Comparison of ENCODE assay signal across 8 mouse cellular contexts in genomic region chr9:65162711-65163639, GRCm38 (mm10). TPM values are rescaled to one million over a fixed set of nuclear protein-coding genes. Genes with fewer than 3 reads are reported as not detected.
DNase-seq lines count a peak whose midpoint lies in the region; ATAC-seq and TF ChIP-seq lines count a peak whose summit lies in the region.

No protein-coding gene starts in this region.

- WGBS in heart, adult 2 months = 4% methylated on average over 66 of the region's 69 CpGs
- 3% methylated on average over 67 of the region's 69 CpGs for WGBS in intestine, embryonic 15.5 days
- WGBS in midbrain, embryonic 16.5 days = under 1% methylated on average over 59 of the region's 69 CpGs

- no peaks in the 10 kb centered on the region for H3K79me2 ChIP-seq in heart, adult 2 months (replicated peaks; ENCODE audit: control insufficient read depth, insufficient read depth, low read length)

- TF ChIP-seq EP300 in heart, adult 2 months (IDR thresholded peaks at IDR 0.05; ENCODE audit: insufficient read depth, low read depth, low read length) = no peak

- TF ChIP-seq POLR2A in heart, adult 2 months (IDR thresholded peaks at IDR 0.05; ENCODE audit: insufficient read depth, low read depth, low read length) = no peak

- no peak for TF ChIP-seq CTCF in heart, adult 2 months (IDR thresholded peaks at IDR 0.05)
- no peak for TF ChIP-seq CTCF in E14TG2a.4 (conservative IDR thresholded peaks at IDR 0.05; ENCODE audit: low read length)

- peaks cover 9% of the 10 kb centered on the region; the same call in 1 of the 2 replicates for H3K27me3 ChIP-seq in heart, adult 2 months (ENCODE audit: control insufficient read depth, insufficient read depth, low read length)
- H3K27me3 ChIP-seq in E14TG2a.4 (ENCODE audit: insufficient read depth, low read length) = peaks cover 55% of the 10 kb centered on the region
- H3K27me3 ChIP-seq in intestine, embryonic 15.5 days (replicated peaks) = peaks cover 18% of the 10 kb centered on the region
- H3K27me3 ChIP-seq in midbrain, embryonic 16.5 days (ENCODE audit: control insufficient read depth, insufficient read depth, low read depth, low read length) = no peaks in the 10 kb centered on the region

- H3K36me3 ChIP-seq in heart, adult 2 months (ENCODE audit: control insufficient read depth, insufficient read depth, low read length) = no peaks in the 10 kb centered on the region
- H3K36me3 ChIP-seq in E14TG2a.4 (ENCODE audit: insufficient read depth, low read length) = no peaks in the 10 kb centered on the region
- H3K36me3 ChIP-seq in intestine, embryonic 15.5 days = no peaks in the 10 kb centered on the region
- no peaks in the 10 kb centered on the region for H3K36me3 ChIP-seq in midbrain, embryonic 16.5 days (ENCODE audit: control insufficient read depth, insufficient read depth, low read length)

- DNase-seq in heart, adult 2 months = no peak
- no peak for DNase-seq in heart, postnatal 4 days
- peak; percentile 92 for DNase-seq in embryo, embryonic 11 days
- no peak for DNase-seq in B cell, adult 2 months
- no peak for DNase-seq in gastrocnemius, adult 8-10 months (ENCODE audit: low spot score in 2 of 2)

- intact Hi-C loops in heart, adult 2 months (cut with DNase I) = no loop called here

- no peaks in the 10 kb centered on the region for H3K4me1 ChIP-seq in heart, adult 2 months (ENCODE audit: control insufficient read depth, insufficient read depth, low read length)
- H3K4me1 ChIP-seq in E14TG2a.4 (replicated peaks; ENCODE audit: low read depth, low read length) = peaks cover 78% of the 10 kb centered on the region
- H3K4me1 ChIP-seq in intestine, embryonic 15.5 days (replicated peaks) = peaks cover 14% of the 10 kb centered on the region
- peaks cover 25% of the 10 kb centered on the region for H3K4me1 ChIP-seq in midbrain, embryonic 16.5 days (ENCODE audit: control insufficient read depth, insufficient read depth, low read length)

- H3K4me3 ChIP-seq in heart, adult 2 months = peak overlapping the region; percentile 39
- peak overlapping the region; percentile 75 for H3K4me3 ChIP-seq in E14TG2a.4 (replicated peaks; ENCODE audit: low read length)
- peak overlapping the region; percentile 44 for H3K4me3 ChIP-seq in intestine, embryonic 15.5 days (replicated peaks)
- H3K4me3 ChIP-seq in midbrain, embryonic 16.5 days (ENCODE audit: low read depth, low read length) = peak overlapping the region; percentile 49

- H3K27ac ChIP-seq in heart, adult 2 months = no peak overlapping the region
- no peak overlapping the region for H3K27ac ChIP-seq in intestine, embryonic 15.5 days
- peak overlapping the region; percentile 72 for H3K27ac ChIP-seq in midbrain, embryonic 16.5 days (ENCODE audit: low read length)

- peaks cover 4% of the 10 kb centered on the region for H3K9me3 ChIP-seq in E14TG2a.4 (ENCODE audit: low read length)
- H3K9me3 ChIP-seq in intestine, embryonic 15.5 days = no peaks in the 10 kb centered on the region
- H3K9me3 ChIP-seq in midbrain, embryonic 16.5 days (replicated peaks; ENCODE audit: control insufficient read depth, low read length, poor library complexity, severe bottlenecking) = no peaks in the 10 kb centered on the region

- H3K9ac ChIP-seq in heart, adult 2 months (ENCODE audit: low read depth, low read length) = no peak overlapping the region
- peak overlapping the region; percentile 31; the same call in 1 of the 2 replicates for H3K9ac ChIP-seq in intestine, embryonic 15.5 days
- H3K9ac ChIP-seq in midbrain, embryonic 16.5 days (ENCODE audit: low read depth, low read length) = peak overlapping the region; percentile 68

- ATAC-seq in intestine, embryonic 15.5 days = peak; percentile 71
- ATAC-seq in midbrain, embryonic 16.5 days = peak; percentile 85

- peak overlapping the region; percentile 90 for H3K4me2 ChIP-seq in intestine, embryonic 15.5 days (replicated peaks)
- H3K4me2 ChIP-seq in midbrain, embryonic 16.5 days (ENCODE audit: low read length) = peak overlapping the region; percentile 89

RNA-seq across cellular contexts. Expression of gene Igdcc3, which starts 22.0 kb away (rescaled TPM):
- under 1 TPM; 0.07 to 0.10 TPM for total RNA-seq in heart, adult 2 months (2021)
- 0.12 and 0.16 TPM in 2 replicates for polyA plus RNA-seq in heart, adult 2 months (2012; rRNA removed)
- total RNA-seq in heart, postnatal 4 days (2021) = under 1 TPM; 0.43 to 0.52 TPM
- 0.99 and 1.4 TPM in 2 replicates for polyA plus RNA-seq in intestine, embryonic 15.5 days (2015; fragmentation: Nextera tagmentation; extraction: Ambion mirVana)
- 8.7 and 9.1 TPM in 2 replicates for polyA plus RNA-seq in midbrain, embryonic 16.5 days (2015; fragmentation: Nextera tagmentation; extraction: Ambion mirVana)
- total RNA-seq in gastrocnemius, adult 8-10 months (2022) = under 1 TPM; 0.10 to 0.17 (median 0.12) TPM

RNA-seq across cellular contexts. Expression of gene Parp16, which starts 32.2 kb away (rescaled TPM):
- total RNA-seq in heart, adult 2 months (2021) = 1 to 10 TPM; 2.6 to 3.1 TPM
- 3.7 and 4.8 TPM in 2 replicates for polyA plus RNA-seq in heart, adult 2 months (2012; rRNA removed)
- total RNA-seq in heart, postnatal 4 days (2021) = 1 to 10 TPM; 3.7 to 3.8 TPM
- 9.4 and 9.7 TPM in 2 replicates for polyA plus RNA-seq in intestine, embryonic 15.5 days (2015; fragmentation: Nextera tagmentation; extraction: Ambion mirVana)
- polyA plus RNA-seq in midbrain, embryonic 16.5 days (2015; fragmentation: Nextera tagmentation; extraction: Ambion mirVana) = 8.5 and 9.0 TPM in 2 replicates
- 1 to 10 TPM; 3.3 to 5.2 (median 4.1) TPM for total RNA-seq in gastrocnemius, adult 8-10 months (2022)
